In the genomic region with DNA sequence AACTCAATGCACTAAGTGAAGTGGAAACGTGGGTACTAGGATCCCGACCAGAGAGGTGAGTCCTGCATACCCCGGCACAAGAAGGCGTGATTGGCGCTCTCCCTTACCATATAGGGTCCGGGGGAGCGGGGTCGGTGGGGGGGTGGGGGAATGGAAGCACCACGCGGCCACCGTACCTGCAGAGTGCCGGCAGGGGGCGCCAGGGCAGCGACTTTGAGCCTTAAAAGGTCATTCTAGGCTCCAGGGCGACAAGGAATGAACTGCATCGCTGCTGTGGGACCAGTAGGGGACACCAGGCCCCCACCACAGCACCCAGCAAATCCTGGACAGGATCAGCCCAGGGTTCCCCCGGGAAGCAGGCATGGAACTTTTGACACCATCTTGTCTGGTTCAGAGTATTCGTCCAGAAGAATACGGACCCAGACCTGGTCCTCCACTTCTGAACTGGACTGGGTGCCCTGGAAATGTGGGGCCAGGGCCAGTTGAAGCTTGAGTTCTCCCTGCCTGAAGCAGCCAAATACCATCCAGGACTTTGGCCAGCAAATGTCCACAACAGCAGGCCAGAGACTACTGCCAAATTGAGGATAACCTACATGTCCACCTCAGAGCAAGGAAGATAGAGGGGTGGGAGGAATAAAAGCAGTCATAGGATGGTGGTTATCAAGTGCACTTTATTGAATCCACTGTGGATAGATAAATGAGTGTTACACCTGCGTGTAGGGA, we compare ENCODE assay signal across 8 mouse cellular contexts. TPM values are rescaled to one million over a fixed set of nuclear protein-coding genes. Genes with fewer than 3 reads are reported as not detected.
DNase-seq lines count a peak whose midpoint lies in the region; ATAC-seq and TF ChIP-seq lines count a peak whose summit lies in the region.

No protein-coding gene starts in this region.

- 8% methylated on average over 20 of the region's 20 CpGs for WGBS in cerebellum, adult 2 months
- WGBS in hindbrain, embryonic 11.5 days = 9% methylated on average over 20 of the region's 20 CpGs

- H3K9me3 ChIP-seq in hindbrain, embryonic 11.5 days (ENCODE audit: control insufficient read depth, low read length) = no peaks in the 10 kb centered on the region

- H3K27ac ChIP-seq in cerebellum, adult 2 months (ENCODE audit: insufficient read depth, low read length) = no peak overlapping the region
- no peak overlapping the region for H3K27ac ChIP-seq in hindbrain, embryonic 11.5 days (ENCODE audit: low read depth, low read length)

- no peak overlapping the region for H3K9ac ChIP-seq in hindbrain, embryonic 11.5 days (ENCODE audit: low read depth, low read length)

- peak; percentile 85 for DNase-seq in Muller cell, postnatal 12 days (ENCODE audit: inconsistent ontology term)
- DNase-seq in cerebellum, adult 2 months = peak; percentile 50 to 55
- peak; percentile 83 for DNase-seq in forelimb bud, embryonic 11.5 days (ENCODE audit: low read depth, low spot score)
- peak; percentile 88 for DNase-seq in hindbrain, embryonic 11.5 days (ENCODE audit: low spot score)
- DNase-seq in layer of hippocampus, postnatal 36 days = peak; percentile 25 to 42
- DNase-seq in lung, postnatal 36 days = peak; percentile 94
- DNase-seq in retina, postnatal 7 days (ENCODE audit: low read depth, low spot score) = peak; percentile 46
- peak; percentile 64 for DNase-seq in urinary bladder, adult 18-20 months (ENCODE audit: low spot score in 2 of 2)

- H3K36me3 ChIP-seq in hindbrain, embryonic 11.5 days (ENCODE audit: control insufficient read depth, insufficient read depth, low read length) = no peaks in the 10 kb centered on the region

- no peaks in the 10 kb centered on the region for H3K27me3 ChIP-seq in cerebellum, adult 2 months (ENCODE audit: control insufficient read depth, insufficient read depth, low read length)
- no peaks in the 10 kb centered on the region for H3K27me3 ChIP-seq in hindbrain, embryonic 11.5 days (ENCODE audit: control insufficient read depth, insufficient read depth, low read length)

- ATAC-seq in hindbrain, embryonic 11.5 days (ENCODE audit: low FRiP score) = peak; percentile 82

- no peak overlapping the region for H3K4me3 ChIP-seq in cerebellum, adult 2 months (replicated peaks; ENCODE audit: insufficient read depth, low read depth, low read length)
- H3K4me3 ChIP-seq in hindbrain, embryonic 11.5 days (ENCODE audit: low read depth, low read length) = peak overlapping the region; percentile 6; the same call in 1 of the 2 replicates

- peak overlapping the region; percentile 32 for H3K4me2 ChIP-seq in hindbrain, embryonic 11.5 days (replicated peaks; ENCODE audit: low read depth, low read length)

- no peaks in the 10 kb centered on the region for H3K4me1 ChIP-seq in cerebellum, adult 2 months (ENCODE audit: control insufficient read depth, insufficient read depth, low read length)
- no peaks in the 10 kb centered on the region for H3K4me1 ChIP-seq in hindbrain, embryonic 11.5 days (replicated peaks; ENCODE audit: control insufficient read depth, insufficient read depth, low read length)

- TF ChIP-seq CTCF in cerebellum, adult 2 months (IDR thresholded peaks at IDR 0.05; ENCODE audit: borderline replicate concordance, insufficient read depth, low read depth, low read length) = peak; percentile 71

- TF ChIP-seq POLR2A in cerebellum, adult 2 months (IDR thresholded peaks at IDR 0.05; ENCODE audit: borderline replicate concordance, insufficient read depth, low read length) = no peak

RNA-seq across cellular contexts. Expression of gene Ifitm3, which starts 1.5 kb away (rescaled TPM):
- polyA plus RNA-seq in cerebellum, adult 2 months (2012; rRNA removed) = 44.4 and 47.9 TPM in 2 replicates
- 18.6 and 20.6 TPM in 2 replicates for polyA plus RNA-seq in hindbrain, embryonic 11.5 days (2014; fragmentation: Nextera tagmentation; extraction: Ambion mirVana)
- total RNA-seq in layer of hippocampus, postnatal 36 days (2021) = 10 to 100 TPM; 11.1 to 11.4 TPM

RNA-seq across cellular contexts. Expression of gene Ifitm6, which starts 8.6 kb away (rescaled TPM):
- 0.56 and 0.87 TPM in 2 replicates for polyA plus RNA-seq in cerebellum, adult 2 months (2012; rRNA removed)
- polyA plus RNA-seq in hindbrain, embryonic 11.5 days (2014; fragmentation: Nextera tagmentation; extraction: Ambion mirVana) = 0.24 TPM in 1 of 2 replicates, not detected in the other
- total RNA-seq in layer of hippocampus, postnatal 36 days (2021) = under 1 TPM in 1 of 2 experiments, not detected in 1; 0.63 TPM

RNA-seq across cellular contexts. Expression of gene Gm17387, which starts 19.8 kb away (rescaled TPM):
- not detected in 2 replicates for polyA plus RNA-seq in cerebellum, adult 2 months (2012; rRNA removed)
- not detected in 2 replicates for polyA plus RNA-seq in hindbrain, embryonic 11.5 days (2014; fragmentation: Nextera tagmentation; extraction: Ambion mirVana)
- total RNA-seq in layer of hippocampus, postnatal 36 days (2021) = not detected

RNA-seq across cellular contexts. Expression of gene Ifitm1, which starts 42.1 kb away (rescaled TPM):
- 19.9 and 20.0 TPM in 2 replicates for polyA plus RNA-seq in cerebellum, adult 2 months (2012; rRNA removed)
- polyA plus RNA-seq in hindbrain, embryonic 11.5 days (2014; fragmentation: Nextera tagmentation; extraction: Ambion mirVana) = 6.9 and 7.8 TPM in 2 replicates
- 1 to 10 TPM; 1.6 to 3.8 TPM for total RNA-seq in layer of hippocampus, postnatal 36 days (2021)

RNA-seq across cellular contexts. Expression of gene B4galnt4, which starts 51.8 kb away (rescaled TPM):
- 79.0 and 90.6 TPM in 2 replicates for polyA plus RNA-seq in cerebellum, adult 2 months (2012; rRNA removed)
- polyA plus RNA-seq in hindbrain, embryonic 11.5 days (2014; fragmentation: Nextera tagmentation; extraction: Ambion mirVana) = 15.1 and 18.1 TPM in 2 replicates
- 10 to 100 TPM; 92.2 to 92.3 TPM for total RNA-seq in layer of hippocampus, postnatal 36 days (2021)

Comparison
In these comparisons a context has a peak if more than half of its experiments do, and no peak if none do; other contexts are left out.
1. DNase-seq: peak in every context shown above with its lines; median percentile 94 in lung, postnatal 36 days; 88 in hindbrain, embryonic 11.5 days; 85 in Muller cell, postnatal 12 days; 83 in forelimb bud, embryonic 11.5 days; 64 in urinary bladder, adult 18-20 months; 52 in cerebellum, adult 2 months; 46 in retina, postnatal 7 days; 34 in layer of hippocampus, postnatal 36 days.